ENCODE assay signal across 10 mouse cellular contexts in the genomic region with DNA sequence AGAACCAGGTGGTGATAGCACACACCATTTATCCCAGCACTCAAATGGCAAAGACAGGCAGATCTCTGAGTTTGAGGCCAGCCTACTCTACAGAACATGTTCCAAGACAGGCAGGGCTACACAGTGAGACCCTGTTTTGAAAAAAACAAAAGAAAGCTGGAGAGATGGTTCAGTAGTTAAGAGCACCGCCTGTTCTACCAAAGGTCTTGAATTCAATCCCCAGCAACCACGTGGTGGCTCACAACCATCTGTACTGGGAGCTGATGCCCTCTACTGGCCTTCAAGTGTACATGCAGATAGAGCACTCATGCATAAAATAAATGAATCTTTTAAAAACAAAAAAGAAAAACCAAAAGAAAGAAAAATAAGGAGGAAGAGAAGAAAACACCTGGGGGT. TPM values are rescaled to one million over a fixed set of nuclear protein-coding genes. Genes with fewer than 3 reads are reported as not detected.
DNase-seq lines count a peak whose midpoint lies in the region; ATAC-seq and TF ChIP-seq lines count a peak whose summit lies in the region.
"Had no signal": no experiment of that assay in that cellular context is flagged by ENCODE, and none has a peak within 500 bp of the region (broad histone marks: within the 10 kb centered on the region; RNA-seq: fewer than 3 reads in every experiment).

No protein-coding gene starts in this region.

- no peak overlapping the region for H3K27ac ChIP-seq in forebrain, postnatal 0 days (ENCODE audit: low read depth, low read length)
- no peak overlapping the region for H3K27ac ChIP-seq in forebrain, embryonic 13.5 days

- TF ChIP-seq CTCF in forebrain, postnatal 0 days (IDR thresholded peaks at IDR 0.05; ENCODE audit: low read depth), result peak; percentile 76

- peak; percentile 49 for DNase-seq in forebrain, postnatal 0 days
- peak; percentile 64 to 72 for DNase-seq in B cell, adult 2 months
- DNase-seq in adrenal gland, postnatal 36 days, result peak; percentile 51 to 65
- peak; percentile 68 to 79 for DNase-seq in kidney, postnatal 25 days
- DNase-seq in natural killer cell, adult 2 months (ENCODE audit: low spot score in 2 of 2), result peak; percentile 54 to 58
- no peak for DNase-seq in urinary bladder, postnatal 36 days (ENCODE audit: low spot score in 2 of 2)
- no peak for DNase-seq in right cerebral cortex, adult 2 months (ENCODE audit: low spot score in 2 of 2)

- H3K4me2 ChIP-seq in forebrain, postnatal 0 days (ENCODE audit: low read depth), result no peak overlapping the region
- no peak overlapping the region for H3K4me2 ChIP-seq in forebrain, embryonic 13.5 days

- H3K9ac ChIP-seq in forebrain, postnatal 0 days, result no peak overlapping the region
- no peak overlapping the region for H3K9ac ChIP-seq in forebrain, embryonic 13.5 days

- H3K4me1 ChIP-seq in forebrain, postnatal 0 days (ENCODE audit: insufficient read depth), result no peaks in the 10 kb centered on the region
- peaks cover 2% of the 10 kb centered on the region; the same call in 1 of the 2 replicates for H3K4me1 ChIP-seq in forebrain, embryonic 13.5 days

- H3K4me3 ChIP-seq in forebrain, postnatal 0 days (ENCODE audit: low read depth, low read length), result no peak overlapping the region
- H3K4me3 ChIP-seq in forebrain, embryonic 13.5 days, result no peak overlapping the region

- ATAC-seq in forebrain, postnatal 0 days, result peak; percentile 33; the same call in 1 of the 2 replicates
- ATAC-seq in forebrain, embryonic 13.5 days, result no peak

- H3K36me3 ChIP-seq in forebrain, postnatal 0 days (ENCODE audit: insufficient read depth), result no peaks in the 10 kb centered on the region
- H3K36me3 ChIP-seq in forebrain, embryonic 13.5 days (ENCODE audit: poor library complexity, severe bottlenecking), result no peaks in the 10 kb centered on the region

- no peaks in the 10 kb centered on the region for H3K27me3 ChIP-seq in forebrain, postnatal 0 days (ENCODE audit: insufficient read depth, low read length)
- no peaks in the 10 kb centered on the region for H3K27me3 ChIP-seq in forebrain, embryonic 13.5 days

- WGBS in forebrain, postnatal 0 days, result 0% methylated on average over 2 of the region's 2 CpGs
- WGBS in forebrain, embryonic 13.5 days, result 1% methylated on average over 2 of the region's 2 CpGs

- H3K9me3 ChIP-seq in forebrain, postnatal 0 days (ENCODE audit: low read length), result no peaks in the 10 kb centered on the region
- H3K9me3 ChIP-seq in forebrain, embryonic 13.5 days (replicated peaks), result no peaks in the 10 kb centered on the region

RNA-seq across cellular contexts. Expression of a gene that starts 5.5 kb away (rescaled TPM):
- total RNA-seq in forebrain, postnatal 0 days (2014; rRNA removed), result 10.2 and 16.9 TPM in 2 replicates
- 14.4 and 18.2 TPM in 2 replicates for polyA plus RNA-seq in forebrain, postnatal 0 days (2015; fragmentation: Nextera tagmentation; extraction: Ambion mirVana)
- polyA plus RNA-seq in forebrain, embryonic 13.5 days (2015; fragmentation: Nextera tagmentation; extraction: Ambion mirVana), result 11.4 and 12.0 TPM in 2 replicates
- 10 to 100 TPM; 12.8 to 44.6 TPM for total RNA-seq in adrenal gland, postnatal 36 days (2021)

RNA-seq across cellular contexts. Expression of a gene that starts 12.6 kb away (rescaled TPM):
- total RNA-seq in forebrain, postnatal 0 days (2014; rRNA removed), result 3.1 and 6.2 TPM in 2 replicates
- polyA plus RNA-seq in forebrain, postnatal 0 days (2015; fragmentation: Nextera tagmentation; extraction: Ambion mirVana), result 1.3 and 1.7 TPM in 2 replicates
- 0.40 TPM in 1 of 2 replicates, not detected in the other for polyA plus RNA-seq in forebrain, embryonic 13.5 days (2015; fragmentation: Nextera tagmentation; extraction: Ambion mirVana)
- total RNA-seq in adrenal gland, postnatal 36 days (2021), result not detected
- total RNA-seq: left cerebral cortex, postnatal 14 days had no signal
- polyA plus RNA-seq: stomach, embryonic 14.5 days had no signal

RNA-seq across cellular contexts. Expression of a gene that starts 13.7 kb away (rescaled TPM):
- total RNA-seq in forebrain, postnatal 0 days (2014; rRNA removed), result 5.5 and 11.4 TPM in 2 replicates
- polyA plus RNA-seq in forebrain, postnatal 0 days (2015; fragmentation: Nextera tagmentation; extraction: Ambion mirVana), result 4.1 and 6.0 TPM in 2 replicates
- 3.1 and 3.9 TPM in 2 replicates for polyA plus RNA-seq in forebrain, embryonic 13.5 days (2015; fragmentation: Nextera tagmentation; extraction: Ambion mirVana)
- 1 to 10 TPM; 7.0 to 7.9 TPM for total RNA-seq in adrenal gland, postnatal 36 days (2021)

RNA-seq across cellular contexts. Expression of a gene that starts 16.8 kb away (rescaled TPM):
- 784 and 1,295 TPM in 2 replicates for total RNA-seq in forebrain, postnatal 0 days (2014; rRNA removed)
- 481 and 630 TPM in 2 replicates for polyA plus RNA-seq in forebrain, postnatal 0 days (2015; fragmentation: Nextera tagmentation; extraction: Ambion mirVana)
- polyA plus RNA-seq in forebrain, embryonic 13.5 days (2015; fragmentation: Nextera tagmentation; extraction: Ambion mirVana), result 667 and 710 TPM in 2 replicates
- total RNA-seq in adrenal gland, postnatal 36 days (2021), result 1,000 to 10,000 TPM; 1,017 to 1,149 TPM

RNA-seq across cellular contexts. Expression of a gene that starts 43.2 kb away (rescaled TPM):
- total RNA-seq in forebrain, postnatal 0 days (2014; rRNA removed), result 4.2 and 9.1 TPM in 2 replicates
- polyA plus RNA-seq in forebrain, postnatal 0 days (2015; fragmentation: Nextera tagmentation; extraction: Ambion mirVana), result 4.4 and 5.0 TPM in 2 replicates
- polyA plus RNA-seq in forebrain, embryonic 13.5 days (2015; fragmentation: Nextera tagmentation; extraction: Ambion mirVana), result 68.4 and 74.1 TPM in 2 replicates
- 1 to 10 TPM; 2.1 to 2.3 TPM for total RNA-seq in adrenal gland, postnatal 36 days (2021)

Comparison
In these comparisons a context has a peak if more than half of its experiments do, and no peak if none do; other contexts are left out.
1. DNase-seq: peak in forebrain, postnatal 0 days (single experiment), B cell, adult 2 months (2 of 2), adrenal gland, postnatal 36 days (2 of 2), kidney, postnatal 25 days (2 of 2) and natural killer cell, adult 2 months (2 of 2); none in urinary bladder, postnatal 36 days (0 of 2) and right cerebral cortex, adult 2 months (0 of 2).